Mouse (Mus musculus) ES-E14 (cell line): ENCODE results near the gene Cav1.

ENCODE experiments used
- MAFK ChIP-seq: IDR thresholded peaks from 2 replicates; pipeline ENCODE4 v1.6.1; 2014; ENCODE audit warnings: mild to moderate bottlenecking, low read depth, low read length, inconsistent platforms; ENCODE audit not compliant: insufficient read depth
- ZC3H11A ChIP-seq: IDR thresholded peaks from 2 replicates; pipeline ENCODE4 v1.6.1; 2012; ENCODE audit warnings: low read depth, mild to moderate bottlenecking, inconsistent platforms, low read length, borderline replicate concordance

- TF ChIP-seq ZC3H11A (no peak), MAFK (no peak)
Observed at GRCm38 (mm10) chr6:17387991-17388710, 82.0 kb downstream of the Cav1 start.
